Mouse (Mus musculus): ENCODE measurements around the gene Gcsam.

DNA sequence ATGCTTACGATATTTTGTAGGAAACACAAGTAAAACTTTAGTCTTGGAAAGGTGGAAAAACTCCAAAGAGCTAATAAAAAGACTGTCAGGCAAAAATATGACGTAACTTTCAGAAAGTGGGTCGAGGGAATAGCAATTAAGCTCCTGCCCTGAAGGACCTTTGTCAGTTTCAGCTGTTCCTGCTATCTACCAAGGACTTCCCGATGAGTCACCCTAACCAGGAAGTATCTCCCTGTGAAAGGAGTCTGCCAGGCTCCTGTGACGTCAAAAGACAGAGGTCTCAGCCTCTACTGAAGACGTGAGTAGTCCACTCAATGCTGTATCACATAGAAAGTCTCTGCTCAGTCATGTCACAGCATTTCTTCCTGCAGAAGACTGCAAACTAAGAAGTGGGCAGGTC is 34.2 kb downstream of the Gcsam start:
- TF ChIP-seq CTCF (IDR thresholded peaks at IDR 0.05; ENCODE audit: control insufficient read depth, insufficient read depth, insufficient read length) (no peak), MAX (IDR thresholded peaks at IDR 0.05) (no peak), MYOD1 (IDR thresholded peaks at IDR 0.05; ENCODE audit: control insufficient read depth, insufficient read length, low read depth) (peak; percentile 80), USF1 (IDR thresholded peaks at IDR 0.05; ENCODE audit: low read depth) (no peak)

Data from C2C12 (cell line).